12 mouse cellular contexts compared by ENCODE assay signal in genomic region chr4:143154571-143154970, GRCm38 (mm10).
"Had no signal": no experiment of that assay in that cellular context is flagged by ENCODE, and none has a peak within 500 bp of the region (broad histone marks: within the 10 kb centered on the region; RNA-seq: fewer than 3 reads in every experiment).

No protein-coding gene starts in this region.

- H3K4me2 ChIP-seq: limb, embryonic 13.5 days; liver, embryonic 11.5 days; midbrain, embryonic 13.5 days; neural tube, embryonic 12.5 days had no signal

- H3K4me3 ChIP-seq: limb, embryonic 13.5 days; midbrain, embryonic 13.5 days; myocyte; neural tube, embryonic 12.5 days had no signal

- DNase-seq: kidney, adult 2 months; kidney, postnatal 36 days; left cerebral cortex, postnatal 4 days; lung, adult 18-20 months; lung, postnatal 10 days; thymus, postnatal 4 days had no signal

- H3K9ac ChIP-seq: limb, embryonic 13.5 days; midbrain, embryonic 13.5 days; neural tube, embryonic 12.5 days had no signal

- H3K27ac ChIP-seq: kidney, postnatal 0 days; limb, embryonic 13.5 days; midbrain, embryonic 13.5 days; neural tube, embryonic 12.5 days had no signal

- ATAC-seq: midbrain, embryonic 13.5 days had no signal

- H3K36me3 ChIP-seq: neural tube, embryonic 12.5 days had no signal

- H3K9me3 ChIP-seq: limb, embryonic 13.5 days; midbrain, embryonic 13.5 days; neural tube, embryonic 12.5 days had no signal

- H3K27me3 ChIP-seq: limb, embryonic 13.5 days; midbrain, embryonic 13.5 days; neural tube, embryonic 12.5 days had no signal
